Mouse (Mus musculus) c-Kit-positive CD71-positive TER-119-negative erythroid progenitor cells, embryonic 14.5 days (primary cell): Measurements from ENCODE around the gene Zg16.

Experiments used
- DNase-seq: peaks from one replicate; pipeline ENCODE4 v3.0.0-alpha.2; 2013; ENCODE audit warnings: low read depth

The Zg16 gene

DNA sequence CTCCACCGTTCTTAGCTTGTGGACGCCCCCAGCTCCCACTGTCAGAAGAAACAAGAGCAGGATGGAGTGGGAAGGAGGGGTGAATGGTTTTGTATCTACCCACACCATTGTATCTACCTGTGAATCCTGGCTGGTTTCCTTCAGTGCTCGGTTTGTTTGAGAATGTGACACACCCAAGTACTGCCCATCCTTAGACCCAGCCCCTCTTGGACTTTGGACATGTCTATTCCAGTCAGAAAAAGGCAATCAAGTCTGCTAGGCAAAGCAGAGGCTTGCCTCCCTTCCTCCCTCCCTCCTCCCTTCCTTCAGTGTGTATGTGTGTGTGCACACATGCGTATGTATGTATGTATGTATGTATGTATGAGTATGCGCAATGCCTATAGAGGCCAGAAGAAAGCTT is 83.5 kb downstream of the Zg16 start:
- DNase-seq = no peak
